Mouse (Mus musculus): Measurements from ENCODE around the gene Spred2. TPM values are rescaled to one million over a fixed set of nuclear protein-coding genes. Genes with fewer than 3 reads are reported as not detected.

The Spred2 gene
- 1 to 10 TPM; 6.1 to 7.1 TPM for total RNA-seq (2021)
- long read RNA-seq, experiment 1, partial matches to known transcripts = 0 of 5 reads
- long read RNA-seq, experiment 1, other reads (novel, unspliced or antisense) = 5 of 5 reads
- long read RNA-seq, experiment 2, partial matches to known transcripts = 0 of 6 reads
- long read RNA-seq, experiment 2, other reads (novel, unspliced or antisense) = 6 of 6 reads

- DNase-seq = peak; percentile 82 to 83
- intact Hi-C loops (cut with DNase I) = loop anchor here (5.0 to 10.0 kb wide), 2 partner anchors 103 to 281 kb away; partner anchors contain the start of gene Rab1a
These were observed at the start of gene Spred2 for GRCm38 (mm10) chr11:19923888-19924756. Spred2 (plus strand) TSS chr11:19924375.

- DNase-seq = no peak
- intact Hi-C loops (cut with DNase I) = no loop called here
These were observed 48.6 kb upstream of the Spred2 start for GRCm38 (mm10) chr11:19875551-19875950.

GRCm38 (mm10) chr11:19875964-19876363 lies 48.2 kb upstream of the Spred2 start:
- no peak for DNase-seq
- intact Hi-C loops (cut with DNase I) = no loop called here

- intact Hi-C loops (cut with DNase I) = no loop called here
- DNase-seq = no peak
These were observed 46.8 kb upstream of the Spred2 start for GRCm38 (mm10) chr11:19877239-19877915.

- intact Hi-C loops (cut with DNase I) = no loop called here
- DNase-seq = no peak
These were observed 42.8 kb upstream of the Spred2 start for GRCm38 (mm10) chr11:19881342-19881741.

- intact Hi-C loops (cut with DNase I) = no loop called here
- no peak for DNase-seq
These were observed 33.3 kb upstream of the Spred2 start for GRCm38 (mm10) chr11:19890700-19891406.

GRCm38 (mm10) chr11:19893233-19893632 lies 30.9 kb upstream of the Spred2 start:
- intact Hi-C loops (cut with DNase I) = no loop called here
- DNase-seq = no peak

GRCm38 (mm10) chr11:19899621-19900020 lies 24.6 kb upstream of the Spred2 start:
- no peak for DNase-seq
- intact Hi-C loops (cut with DNase I) = no loop called here

GRCm38 (mm10) chr11:19900712-19901111 lies 23.5 kb upstream of the Spred2 start:
- DNase-seq = no peak
- intact Hi-C loops (cut with DNase I) = no loop called here

- intact Hi-C loops (cut with DNase I) = loop anchor here (10.0 kb wide), 1 partner anchor 1036 kb away; no protein-coding TSS in a partner anchor
- DNase-seq = no peak
These were observed 13.0 kb upstream of the Spred2 start for GRCm38 (mm10) chr11:19911216-19911615.

GRCm38 (mm10) chr11:19912179-19912578 lies 12.0 kb upstream of the Spred2 start:
- intact Hi-C loops (cut with DNase I) = loop anchor here (10.0 kb wide), 1 partner anchor 1037 kb away; no protein-coding TSS in a partner anchor
- DNase-seq = no peak

GRCm38 (mm10) chr11:19912661-19913060 lies 11.5 kb upstream of the Spred2 start:
- intact Hi-C loops (cut with DNase I) = loop anchor here (10.0 kb wide), 1 partner anchor 1038 kb away; no protein-coding TSS in a partner anchor
- DNase-seq = no peak

GRCm38 (mm10) chr11:19913761-19914160 lies 10.4 kb upstream of the Spred2 start:
- peak in 1 of 2 experiments; percentile 12 for DNase-seq
- intact Hi-C loops (cut with DNase I) = loop anchor here (10.0 kb wide), 1 partner anchor 1039 kb away; no protein-coding TSS in a partner anchor

- intact Hi-C loops (cut with DNase I) = loop anchor here (5.0 to 10.0 kb wide), 2 partner anchors 90 to 1043 kb away; no protein-coding TSS in a partner anchor
These were observed 6.6 kb upstream of the Spred2 start for GRCm38 (mm10) chr11:19917381-19918245.

GRCm38 (mm10) chr11:19918246-19918540 lies 6.0 kb upstream of the Spred2 start:
- no peak for DNase-seq
- intact Hi-C loops (cut with DNase I) = loop anchor here (5.0 to 10.0 kb wide), 2 partner anchors 91 to 1043 kb away; no protein-coding TSS in a partner anchor

More at GRCm38 (mm10) chr11:19917381-19918245, 6.6 kb upstream of the Spred2 start:
- DNase-seq = no peak

- intact Hi-C loops (cut with DNase I) = loop anchor here (5.0 to 10.0 kb wide), 2 partner anchors 92 to 1045 kb away; no protein-coding TSS in a partner anchor
- DNase-seq = no peak
These were observed 4.8 kb upstream of the Spred2 start for GRCm38 (mm10) chr11:19919460-19919784.

GRCm38 (mm10) chr11:19919785-19920671 lies 4.1 kb upstream of the Spred2 start:
- intact Hi-C loops (cut with DNase I) = loop anchor here (5.0 to 10.0 kb wide), 4 partner anchors 93 to 1045 kb away; partner anchors contain the start of gene Rab1a

GRCm38 (mm10) chr11:19921723-19922122 lies 2.5 kb upstream of the Spred2 start:
- intact Hi-C loops (cut with DNase I) = loop anchor here (5.0 to 10.0 kb wide), 2 partner anchors 106 to 283 kb away; partner anchors contain the start of gene Rab1a
- no peak for DNase-seq

More at GRCm38 (mm10) chr11:19919785-19920671, 4.1 kb upstream of the Spred2 start:
- peak; percentile 80 to 83 for DNase-seq

Data from gastrocnemius, postnatal 36 days (tissue).